Mouse (Mus musculus): ENCODE measurements around the gene Gm20532.

Gene Gm20532

DNA sequence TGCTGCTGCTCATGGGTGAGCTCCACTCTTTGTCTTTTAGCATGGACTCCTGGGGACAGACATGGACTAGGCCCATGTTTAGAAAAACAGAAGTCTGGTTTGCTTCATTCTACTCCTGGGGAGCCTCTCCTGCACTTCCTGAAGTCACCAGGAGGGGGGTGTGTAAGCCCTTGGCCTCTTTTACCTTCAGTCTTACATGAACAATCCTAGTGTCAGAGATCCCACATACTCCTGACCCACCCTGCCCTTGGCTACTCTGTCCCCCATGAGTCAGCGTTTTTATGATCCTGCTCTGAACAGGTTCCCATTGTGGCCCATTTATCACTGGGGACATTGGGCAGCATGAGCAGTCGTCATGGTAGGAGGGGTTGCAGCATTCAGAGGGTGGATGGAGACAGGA lies 57.5 kb downstream of the Gm20532 start:
- DNase-seq (ENCODE audit: low spot score in 2 of 2): peak in 1 of 2 experiments; percentile 37

DNA sequence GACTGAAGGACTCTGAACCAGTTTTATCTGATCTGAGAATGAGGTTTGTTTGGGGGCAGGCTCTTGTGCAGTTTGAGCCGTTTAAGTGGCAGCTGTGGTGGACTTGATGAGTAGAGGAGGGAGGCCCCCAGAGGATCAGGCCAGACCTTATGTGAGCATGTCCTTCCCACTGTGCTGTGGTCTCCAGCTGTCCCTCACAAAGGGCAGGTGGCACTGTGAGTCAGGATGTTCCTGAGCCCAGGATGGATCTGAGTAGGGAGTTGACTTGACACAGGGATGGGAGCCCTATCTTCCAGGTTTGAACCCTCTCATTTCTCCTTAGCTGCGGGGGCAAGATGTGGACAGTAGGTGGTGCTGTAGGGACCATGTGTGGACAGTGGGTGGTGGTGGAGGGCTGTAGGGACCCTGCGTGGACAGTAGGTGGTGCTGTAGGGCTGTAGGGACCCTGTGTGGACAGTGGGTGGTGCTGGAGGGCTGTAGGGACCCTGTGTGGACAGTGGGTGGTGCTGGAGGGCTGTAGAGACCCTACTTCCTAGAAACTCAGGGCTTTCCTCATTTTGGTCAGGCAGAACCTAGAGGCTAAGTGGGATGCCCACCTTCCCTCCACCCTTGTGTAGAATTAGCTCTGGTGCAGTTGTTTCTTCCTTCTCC lies 60.3 kb downstream of the Gm20532 start:
- peak; percentile 68 to 75 for DNase-seq (ENCODE audit: low spot score in 2 of 2)

DNA sequence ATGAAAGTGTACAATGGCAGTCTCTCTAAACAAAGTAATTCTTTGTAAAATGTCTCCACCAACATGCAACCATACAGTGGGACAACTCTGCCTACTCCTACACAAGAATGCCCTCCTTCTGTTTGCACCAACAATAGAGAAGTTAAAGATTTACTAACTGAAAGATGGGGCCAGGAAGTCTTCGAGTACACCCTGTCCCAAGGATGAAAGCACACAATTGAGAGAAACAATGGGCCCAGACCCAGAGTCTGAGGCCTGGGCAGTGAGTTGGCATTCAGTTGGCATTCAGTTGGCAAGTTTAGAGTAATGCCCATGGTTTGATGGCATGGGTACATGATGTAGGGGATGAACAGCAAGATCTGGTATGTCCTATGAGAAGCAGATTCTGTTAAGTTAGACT lies 68.2 kb downstream of the Gm20532 start:
- no peak for DNase-seq (ENCODE audit: low spot score in 2 of 2)

GRCm38 (mm10) chr2:26657426-26657825 lies 71.0 kb downstream of the Gm20532 start:
- no peak for DNase-seq (ENCODE audit: low spot score in 2 of 2)

GRCm38 (mm10) chr2:26661143-26661752 lies 74.8 kb downstream of the Gm20532 start:
- DNase-seq (ENCODE audit: low spot score in 2 of 2): no peak

- no peak for DNase-seq (ENCODE audit: low spot score in 2 of 2)
Measured at GRCm38 (mm10) chr2:26661768-26662508, 75.5 kb downstream of the Gm20532 start.

DNA sequence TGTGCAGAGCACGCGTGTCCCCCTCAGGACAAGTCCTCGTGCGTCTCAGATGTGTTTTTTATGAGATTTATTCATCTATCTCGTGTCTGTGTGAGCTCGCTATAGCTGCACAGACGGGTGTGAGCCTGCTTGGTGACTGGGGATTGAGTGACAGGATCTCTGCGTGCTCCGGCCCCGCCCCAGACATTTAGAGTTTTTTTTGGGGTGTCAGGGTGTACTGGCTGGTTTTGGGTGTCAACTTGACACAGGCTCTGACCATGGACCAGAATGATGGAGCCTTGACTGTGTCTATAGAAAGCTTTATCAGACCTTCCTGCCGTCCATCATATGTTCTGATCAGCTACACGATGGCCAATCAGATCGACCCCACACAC lies 76.1 kb downstream of the Gm20532 start:
- DNase-seq (ENCODE audit: low spot score in 2 of 2): no peak

- DNase-seq (ENCODE audit: low spot score in 2 of 2): no peak
Measured at GRCm38 (mm10) chr2:26663112-26663511, 76.7 kb downstream of the Gm20532 start.

DNA sequence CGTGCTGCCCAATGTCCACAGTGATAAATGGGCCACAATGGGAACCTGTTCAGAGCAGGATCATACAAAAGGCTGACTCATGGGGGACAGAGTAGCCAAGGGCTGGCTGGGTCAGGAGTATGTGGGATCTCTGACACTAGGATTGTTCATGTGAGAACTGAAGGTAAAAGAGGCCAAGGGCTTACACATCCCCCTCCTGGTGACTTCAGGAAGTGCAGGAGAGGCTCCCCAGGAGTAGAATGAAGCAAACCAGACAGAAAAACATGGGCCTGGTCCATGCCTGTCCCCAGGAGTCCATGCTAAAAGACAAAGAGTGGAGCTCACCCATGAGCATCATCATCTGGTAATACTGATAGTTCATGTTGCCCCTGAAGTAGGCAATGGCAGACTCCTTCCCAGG lies 77.1 kb downstream of the Gm20532 start:
- peak in 1 of 2 experiments; percentile 20 for DNase-seq (ENCODE audit: low spot score in 2 of 2)

DNA sequence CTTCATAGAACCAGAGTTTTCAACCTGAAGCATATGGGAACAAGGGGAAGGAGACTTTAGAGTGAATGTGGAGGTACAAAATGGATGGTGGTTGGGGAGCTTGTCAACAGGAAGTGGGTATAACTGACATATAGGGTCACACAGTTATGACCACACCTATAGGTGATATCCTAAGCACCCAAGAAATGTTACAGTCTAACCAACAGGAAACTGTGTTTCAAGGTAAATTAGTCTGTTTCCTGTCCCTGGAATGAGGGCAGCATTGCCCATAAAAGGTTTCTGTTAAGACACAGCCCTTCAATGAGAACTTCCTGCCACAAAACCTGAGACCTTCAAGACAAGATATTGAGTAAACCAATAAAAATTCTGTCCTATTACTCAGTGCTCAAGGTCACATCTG lies 82.3 kb downstream of the Gm20532 start:
- DNase-seq (ENCODE audit: low spot score in 2 of 2): peak; percentile 13 to 26

DNA sequence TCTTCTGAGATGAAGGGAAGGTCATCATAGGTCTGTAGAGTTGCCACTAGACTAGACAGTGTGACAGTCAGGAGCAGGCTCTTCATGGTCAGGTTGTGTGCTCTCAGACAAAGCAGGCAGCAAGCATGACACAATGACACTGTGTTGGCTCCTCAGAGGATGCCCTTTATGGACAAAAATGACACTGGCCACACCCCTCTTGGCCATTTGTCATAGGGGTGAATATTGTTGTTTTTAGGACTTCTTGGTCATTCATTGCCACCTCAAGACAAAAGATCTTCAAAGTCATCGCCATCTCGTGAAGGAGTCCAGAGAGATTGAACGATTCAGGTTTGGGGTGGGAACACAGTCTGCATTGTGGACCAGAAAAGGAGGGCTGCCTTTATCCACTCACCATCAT lies 84.7 kb downstream of the Gm20532 start, which contains the start of gene Lcn4:
Gene Lcn4 (minus strand): TSS at position 101 of the 400 bp plus-strand sequence.
- DNase-seq (ENCODE audit: low spot score in 2 of 2): no peak

Measured in spleen, postnatal 36 days (tissue).